Mouse (Mus musculus) right cerebral cortex, postnatal 25 days (tissue): ENCODE measurements around the gene Gm49394.
A peak's percentile ranks its signal among the peaks of the same experiment; 100 is the strongest.

ENCODE experiments used
- DNase-seq: peaks from one replicate; pipeline ENCODE4 v3.0.0; 2022

Gene Gm49394

GRCm38 (mm10) chr7:142658681-142659180 lies 11.0 kb downstream of the Gm49394 start:
- DNase-seq: no peak

GRCm38 (mm10) chr7:142657821-142658614 lies 11.7 kb downstream of the Gm49394 start:
- DNase-seq: no peak

- no peak for DNase-seq
Measured at GRCm38 (mm10) chr7:142657341-142657791, 12.4 kb downstream of the Gm49394 start.

- DNase-seq: no peak
Measured at GRCm38 (mm10) chr7:142656055-142656454, 13.7 kb downstream of the Gm49394 start.

GRCm38 (mm10) chr7:142655633-142656032 lies 14.1 kb downstream of the Gm49394 start:
- DNase-seq: no peak

GRCm38 (mm10) chr7:142653726-142654125 lies 16.0 kb downstream of the Gm49394 start:
- DNase-seq: no peak

DNA sequence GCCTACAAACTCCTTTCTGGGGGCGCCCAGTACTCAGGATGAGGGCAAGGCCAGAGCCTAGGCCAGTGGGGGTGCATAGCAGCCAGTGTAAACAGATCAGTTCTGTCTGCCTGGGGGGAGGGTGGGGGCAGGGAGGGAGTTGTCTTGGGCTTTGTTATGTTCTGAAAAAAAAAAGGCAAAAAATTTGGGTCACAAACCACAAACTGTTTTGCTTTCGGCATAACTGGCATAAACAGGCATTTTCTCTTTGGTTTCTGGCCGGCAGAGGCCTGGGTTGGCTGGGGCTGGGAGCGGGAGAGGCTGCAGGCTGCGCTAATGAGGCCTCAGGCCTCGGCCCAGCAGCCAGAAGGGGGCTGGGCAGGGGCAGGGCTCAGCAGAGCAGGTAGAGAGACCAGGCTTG lies 23.1 kb downstream of the Gm49394 start:
- DNase-seq: no peak

- DNase-seq: no peak
Measured at GRCm38 (mm10) chr7:142645045-142645444, 24.7 kb downstream of the Gm49394 start.

GRCm38 (mm10) chr7:142636178-142636577 lies 33.6 kb downstream of the Gm49394 start:
- DNase-seq: no peak

GRCm38 (mm10) chr7:142630691-142631090 lies 39.1 kb downstream of the Gm49394 start:
- DNase-seq: no peak

GRCm38 (mm10) chr7:142629806-142630205 lies 39.9 kb downstream of the Gm49394 start:
- DNase-seq: no peak

DNA sequence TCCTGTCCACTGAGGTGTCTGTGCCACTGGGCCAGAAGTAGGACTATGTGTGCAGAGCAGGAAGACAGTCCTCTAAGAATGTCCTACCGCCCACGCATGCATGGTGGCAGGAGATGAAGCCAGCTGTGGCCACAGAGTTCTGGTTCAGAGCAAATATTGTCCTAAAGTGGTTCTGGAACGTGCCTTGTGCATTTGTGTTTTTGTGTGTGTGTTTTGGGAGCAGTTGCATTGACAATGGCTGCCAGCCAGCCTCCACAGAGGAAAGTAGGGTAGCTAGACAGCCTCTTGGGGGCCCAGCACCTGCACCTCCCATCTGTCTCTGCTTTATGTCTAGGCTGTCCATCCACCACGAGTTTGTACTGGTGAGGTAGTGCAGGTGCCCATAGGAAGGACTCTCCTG lies 47.6 kb downstream of the Gm49394 start:
- DNase-seq: peak; percentile 10

DNA sequence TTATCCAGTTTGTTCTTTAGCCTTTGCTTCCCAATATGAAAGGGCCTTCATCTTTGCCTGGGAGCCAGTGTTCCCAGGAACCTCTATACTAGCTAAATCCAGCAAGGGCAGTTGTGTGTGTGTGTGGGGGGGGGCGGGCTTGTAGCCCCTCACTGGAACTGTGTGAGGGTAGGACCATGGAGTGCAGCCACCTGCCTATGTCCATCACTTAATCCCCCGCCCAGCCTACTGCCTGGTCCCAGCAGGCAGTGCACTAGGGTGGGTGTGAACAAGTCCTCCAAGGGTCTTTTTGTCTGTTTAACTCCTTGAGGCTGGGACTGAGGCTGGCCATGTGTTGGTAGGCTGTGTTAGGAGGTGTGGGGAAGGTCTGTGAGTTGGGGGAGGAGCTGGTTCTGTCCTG lies 56.7 kb downstream of the Gm49394 start:
- DNase-seq: no peak

DNA sequence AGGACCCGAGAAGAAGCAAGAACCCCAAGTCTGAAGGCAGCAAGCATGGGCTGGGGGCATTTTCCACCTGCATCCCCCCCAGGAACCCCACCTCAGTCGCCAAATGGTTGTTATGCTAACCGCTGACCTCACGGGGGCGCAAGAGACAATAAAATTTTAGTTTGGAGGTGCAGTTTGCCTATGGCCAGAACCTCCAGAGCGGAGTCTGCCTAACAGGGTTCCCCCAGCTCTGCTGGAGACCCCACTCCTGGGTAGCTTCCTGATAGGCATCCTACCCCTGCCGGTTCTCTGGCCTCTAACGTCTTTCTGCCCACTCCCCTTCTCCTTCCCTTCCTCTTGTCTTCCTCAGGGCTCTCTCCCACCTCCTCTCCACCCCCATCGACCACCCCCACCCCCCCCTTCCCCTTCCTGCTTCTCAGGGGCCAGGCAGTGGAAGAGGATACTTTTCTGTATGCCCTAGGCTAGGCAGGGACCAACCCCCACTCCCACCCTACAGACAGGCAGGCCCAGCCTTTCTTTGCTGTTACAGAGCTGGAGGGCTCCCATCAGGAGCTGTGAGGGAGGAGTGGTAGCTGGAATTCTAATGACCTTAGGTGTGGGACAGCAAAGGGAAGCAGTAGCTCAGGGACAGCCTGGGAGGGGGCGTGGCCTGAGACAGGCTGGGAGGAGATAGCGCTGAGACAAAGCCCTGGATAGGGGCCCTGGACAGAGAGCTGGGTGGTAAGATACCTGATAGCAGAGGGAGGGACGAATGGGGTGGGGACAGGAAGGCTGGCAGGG lies 58.9 kb downstream of the Gm49394 start:
- DNase-seq: peak; percentile 26

DNA sequence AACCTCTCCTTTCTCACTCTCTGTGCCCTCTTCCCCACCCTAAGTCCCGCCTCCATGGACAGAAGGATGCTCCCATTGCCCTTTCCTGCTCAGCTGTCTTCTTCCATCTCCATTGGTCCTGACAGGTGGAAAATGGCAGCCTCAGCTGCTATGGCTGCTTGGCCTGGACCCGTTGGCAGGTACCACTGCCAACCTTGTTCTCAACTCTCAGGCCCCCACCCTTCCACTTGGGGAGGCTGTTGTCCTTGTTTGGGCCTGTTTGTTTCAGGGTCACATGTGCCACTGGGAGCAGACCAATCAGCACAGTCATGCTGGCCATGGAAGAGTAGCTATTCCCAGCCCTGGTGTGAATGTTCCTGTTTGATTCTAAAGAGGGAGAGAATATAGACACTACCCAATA lies 68.8 kb downstream of the Gm49394 start:
- DNase-seq: no peak
